Mouse (Mus musculus): ENCODE measurements around the gene Pard3b. TPM values are rescaled to one million over a fixed set of nuclear protein-coding genes. Genes with fewer than 3 reads are reported as not detected.

The Pard3b gene
- total RNA-seq, 1 experiment from 2014 or later: 1.6 TPM

DNA sequence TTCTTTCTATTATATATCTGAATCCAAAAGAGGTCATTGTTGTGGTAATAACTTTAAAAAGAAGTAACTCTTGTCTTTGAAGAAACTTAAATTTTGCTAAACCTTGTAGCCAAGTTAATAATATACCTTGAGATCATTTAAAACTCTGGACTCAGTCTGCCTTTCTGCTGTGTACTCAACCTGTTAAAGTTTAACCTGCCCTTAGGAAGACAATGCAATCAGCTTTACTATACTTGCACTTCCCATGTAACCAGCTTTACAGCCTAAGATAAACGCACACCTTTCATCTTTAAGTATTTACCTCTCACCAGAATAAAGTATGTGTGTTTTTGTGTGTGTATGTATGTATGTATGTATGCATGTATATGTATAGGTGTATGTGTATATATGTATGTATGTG lies 97.9 kb downstream of the Pard3b start:
- no peak for ATAC-seq (ENCODE audit: extremely low read depth, insufficient number of reproducible peaks, low FRiP score, poor library complexity, severe bottlenecking)

GRCm38 (mm10) chr1:61742831-61743230 lies 104.2 kb downstream of the Pard3b start:
- no peak for ATAC-seq (ENCODE audit: extremely low read depth, insufficient number of reproducible peaks, low FRiP score, poor library complexity, severe bottlenecking)

DNA sequence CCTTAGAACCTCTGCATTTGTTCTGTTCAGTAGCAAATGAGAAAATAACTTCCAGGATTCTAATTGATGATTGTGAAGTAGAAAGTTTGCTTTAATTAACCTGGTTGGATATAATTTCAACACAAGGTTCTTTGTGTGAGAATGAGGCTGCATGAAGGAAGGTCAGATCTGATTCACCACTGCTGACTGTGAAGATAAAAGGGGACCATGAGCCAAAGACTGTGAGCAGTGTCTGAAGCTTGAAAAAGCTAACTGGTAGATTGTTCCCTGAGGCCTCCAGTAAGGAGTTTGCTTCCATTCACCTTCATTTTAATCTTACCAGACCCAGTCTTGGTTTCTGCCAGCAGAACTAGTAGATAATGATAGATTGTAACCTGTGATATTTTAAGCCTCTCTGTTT lies 108.9 kb downstream of the Pard3b start:
- no peak for ATAC-seq (ENCODE audit: extremely low read depth, insufficient number of reproducible peaks, low FRiP score, poor library complexity, severe bottlenecking)

- ATAC-seq (ENCODE audit: extremely low read depth, insufficient number of reproducible peaks, low FRiP score, poor library complexity, severe bottlenecking): no peak
Observed at GRCm38 (mm10) chr1:61751008-61751407, 112.4 kb downstream of the Pard3b start.

DNA sequence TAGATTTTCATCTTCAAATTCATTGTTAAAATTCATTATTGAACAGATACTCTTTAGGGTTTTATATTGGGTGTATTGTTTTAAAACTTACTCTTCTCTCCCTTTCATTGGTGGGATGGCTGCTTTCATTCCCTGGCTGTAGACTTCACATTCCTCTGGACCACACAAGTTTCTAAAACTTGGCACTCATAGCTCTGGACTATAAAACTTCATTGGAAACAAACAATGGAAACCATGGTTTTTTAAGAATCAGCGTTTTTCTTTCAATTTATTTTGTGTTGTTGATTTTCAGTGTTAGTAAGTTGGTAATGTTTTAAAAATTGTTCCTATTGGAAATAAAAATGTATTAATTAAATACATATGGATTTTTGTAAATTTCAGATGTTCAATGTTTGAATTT lies 118.1 kb downstream of the Pard3b start:
- no peak for ATAC-seq (ENCODE audit: extremely low read depth, insufficient number of reproducible peaks, low FRiP score, poor library complexity, severe bottlenecking)

DNA sequence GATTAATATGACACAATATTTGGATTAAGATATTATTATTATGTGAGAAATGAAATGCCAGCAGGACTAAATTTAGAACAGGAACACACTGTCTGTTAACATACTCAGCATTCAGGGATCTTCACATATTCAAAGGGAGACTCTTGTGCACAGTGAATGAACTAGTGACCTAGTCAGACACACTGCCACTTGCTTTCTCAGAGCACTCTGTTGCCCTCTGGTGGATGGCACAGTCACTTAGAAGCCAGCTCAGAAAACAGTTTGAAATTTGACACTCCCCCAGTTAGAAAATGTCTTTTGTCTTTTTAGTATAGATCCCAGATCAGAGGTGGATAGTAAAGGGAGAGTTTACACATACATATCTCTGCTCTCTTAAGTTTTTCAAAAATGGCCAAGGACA lies 132.6 kb downstream of the Pard3b start:
- peak; percentile 70; the same call in 1 of the 2 replicates for ATAC-seq (ENCODE audit: extremely low read depth, insufficient number of reproducible peaks, low FRiP score, poor library complexity, severe bottlenecking)

DNA sequence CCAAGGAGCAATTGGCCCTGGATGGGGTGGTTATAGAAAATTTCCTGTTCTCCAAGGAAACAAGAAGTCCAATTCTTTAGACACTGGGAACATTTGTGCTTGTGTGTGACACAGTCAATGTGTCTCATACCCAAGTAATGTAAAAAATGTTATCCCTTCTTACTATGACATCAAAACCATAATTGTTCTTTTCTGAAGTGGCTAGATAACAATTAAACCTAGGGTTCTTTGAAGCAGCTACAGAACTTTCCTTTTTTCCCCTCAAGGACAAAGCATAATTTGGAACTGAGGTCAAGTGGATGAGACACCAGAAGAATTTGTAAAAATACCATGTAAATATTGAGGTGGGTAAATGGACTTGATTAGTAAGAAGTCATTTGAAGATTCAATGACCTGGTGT lies 140.1 kb downstream of the Pard3b start:
- ATAC-seq (ENCODE audit: extremely low read depth, insufficient number of reproducible peaks, low FRiP score, poor library complexity, severe bottlenecking): no peak

DNA sequence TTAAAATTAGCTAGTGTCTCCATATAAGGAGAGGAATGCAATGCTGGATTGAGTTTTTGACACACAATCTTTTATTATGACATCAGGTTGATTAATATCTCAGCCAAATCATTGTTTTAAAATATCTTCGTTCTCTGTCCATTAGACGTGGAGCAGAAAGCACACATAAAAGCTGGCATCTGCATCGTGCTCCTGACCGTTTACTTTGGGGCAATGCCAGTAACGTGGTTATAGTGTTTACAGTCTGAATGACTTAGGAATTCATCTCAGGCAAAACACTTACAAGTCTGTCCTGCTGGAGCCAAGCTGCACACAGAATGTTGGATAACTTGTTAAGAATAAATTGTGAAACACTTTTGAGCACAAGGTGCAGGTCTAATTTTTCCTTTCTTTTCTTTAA lies 141.3 kb downstream of the Pard3b start:
- no peak for ATAC-seq (ENCODE audit: extremely low read depth, insufficient number of reproducible peaks, low FRiP score, poor library complexity, severe bottlenecking)

DNA sequence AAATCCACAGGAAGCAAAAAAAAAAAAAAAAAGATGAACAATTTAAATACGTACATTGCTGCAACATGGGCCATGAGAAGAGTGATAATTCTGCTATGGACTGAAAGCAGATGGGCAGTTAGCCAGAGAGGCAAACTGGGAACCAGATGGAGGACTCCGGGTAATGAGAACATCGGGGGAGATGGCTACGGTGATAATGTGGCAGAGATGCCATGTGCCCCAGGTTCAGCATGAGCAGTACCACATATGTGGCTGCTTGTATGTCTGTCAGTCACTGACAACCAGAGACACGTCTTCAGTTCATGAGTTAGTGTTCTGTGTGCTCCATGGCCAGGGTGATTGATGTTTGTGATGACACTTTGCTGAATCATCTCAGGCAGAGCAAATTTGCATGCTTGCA lies 157.7 kb downstream of the Pard3b start:
- ATAC-seq (ENCODE audit: extremely low read depth, insufficient number of reproducible peaks, low FRiP score, poor library complexity, severe bottlenecking): no peak

- ATAC-seq (ENCODE audit: extremely low read depth, insufficient number of reproducible peaks, low FRiP score, poor library complexity, severe bottlenecking): no peak
Observed at GRCm38 (mm10) chr1:61820213-61820612, 181.6 kb downstream of the Pard3b start.

GRCm38 (mm10) chr1:61825560-61826191 lies 187.1 kb downstream of the Pard3b start:
- ATAC-seq (ENCODE audit: extremely low read depth, insufficient number of reproducible peaks, low FRiP score, poor library complexity, severe bottlenecking): no peak

- ATAC-seq (ENCODE audit: extremely low read depth, insufficient number of reproducible peaks, low FRiP score, poor library complexity, severe bottlenecking): no peak
Observed at GRCm38 (mm10) chr1:61837006-61837544, 198.5 kb downstream of the Pard3b start.

DNA sequence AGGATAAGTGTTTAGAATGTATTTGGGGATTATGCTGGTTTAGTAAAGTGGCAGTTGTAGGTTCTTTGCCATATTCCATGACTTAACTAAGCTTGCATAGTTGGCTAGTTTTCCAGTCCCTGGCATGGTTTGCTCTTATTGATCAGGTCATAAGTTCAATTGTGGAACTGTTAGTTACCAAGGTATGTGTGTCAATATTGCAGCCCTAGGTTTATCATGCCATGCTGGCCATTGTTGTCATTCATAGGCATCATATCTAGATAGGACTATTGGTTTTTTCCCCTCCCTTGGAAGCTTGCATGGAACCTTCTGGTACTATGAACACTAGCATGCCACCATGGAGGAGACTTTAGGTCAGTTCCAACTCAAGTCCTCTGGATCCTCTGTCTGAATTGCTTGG lies 208.0 kb downstream of the Pard3b start:
- no peak for ATAC-seq (ENCODE audit: extremely low read depth, insufficient number of reproducible peaks, low FRiP score, poor library complexity, severe bottlenecking)

- ATAC-seq (ENCODE audit: extremely low read depth, insufficient number of reproducible peaks, low FRiP score, poor library complexity, severe bottlenecking): no peak
Observed at GRCm38 (mm10) chr1:61849029-61849714, 210.5 kb downstream of the Pard3b start.

DNA sequence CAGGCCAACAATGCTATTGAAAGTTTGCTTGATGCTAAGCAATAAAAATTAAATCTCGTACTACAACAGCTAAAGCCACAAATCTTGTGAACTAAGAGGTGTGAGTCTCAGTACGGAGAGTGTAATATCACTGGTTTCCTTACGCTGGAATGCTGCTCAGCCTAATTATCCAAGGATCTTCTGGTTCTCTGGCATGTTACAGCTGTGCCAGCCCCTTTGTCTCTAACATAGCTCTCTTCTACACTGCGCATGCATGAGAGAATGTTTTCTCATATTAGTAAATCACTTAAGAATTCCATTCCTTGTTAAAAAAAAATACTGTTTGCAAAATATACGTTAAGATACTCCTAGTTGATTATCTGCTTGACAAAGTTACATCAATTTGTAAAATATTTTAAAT lies 211.8 kb downstream of the Pard3b start:
- ATAC-seq (ENCODE audit: extremely low read depth, insufficient number of reproducible peaks, low FRiP score, poor library complexity, severe bottlenecking): no peak

- ATAC-seq (ENCODE audit: extremely low read depth, insufficient number of reproducible peaks, low FRiP score, poor library complexity, severe bottlenecking): no peak
Observed at GRCm38 (mm10) chr1:61851176-61851575, 212.6 kb downstream of the Pard3b start.

DNA sequence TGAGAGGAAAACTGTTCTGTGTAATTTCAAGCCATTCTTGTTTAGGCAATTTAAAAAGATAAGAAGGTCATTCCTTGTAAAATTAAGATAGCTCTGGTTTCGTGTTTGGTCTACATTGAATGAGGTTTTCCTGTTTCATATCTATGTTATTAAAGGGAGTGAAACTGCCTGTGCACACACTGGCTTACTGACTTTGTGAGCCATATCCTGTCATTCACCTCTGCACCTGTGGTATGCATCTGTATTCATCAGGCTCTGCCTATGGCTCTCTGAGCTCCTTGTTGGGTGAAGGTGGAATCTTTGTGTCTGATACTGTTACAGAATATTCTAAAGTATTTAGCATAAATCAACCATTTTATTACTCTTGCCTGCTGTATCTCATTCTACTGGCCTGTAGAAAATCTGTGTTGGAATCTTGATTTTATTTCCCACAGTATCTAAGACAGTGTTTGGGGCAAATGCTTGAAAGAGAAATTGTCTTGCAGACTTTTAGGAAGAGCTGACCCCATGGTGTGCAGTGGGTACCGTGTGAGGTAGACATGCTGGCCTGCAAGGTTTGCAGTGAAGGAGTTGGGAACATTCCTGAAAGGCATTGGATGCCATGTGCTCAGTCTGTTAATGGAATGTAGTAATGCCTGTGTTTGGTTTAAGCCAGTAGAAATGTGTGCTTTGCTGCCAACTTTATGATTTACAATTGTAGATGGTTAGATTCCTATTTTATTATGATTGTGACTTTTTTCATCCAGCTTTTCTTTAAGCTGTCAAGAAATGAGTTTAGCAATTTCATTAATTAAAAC lies 228.9 kb downstream of the Pard3b start:
- no peak for ATAC-seq (ENCODE audit: extremely low read depth, insufficient number of reproducible peaks, low FRiP score, poor library complexity, severe bottlenecking)

DNA sequence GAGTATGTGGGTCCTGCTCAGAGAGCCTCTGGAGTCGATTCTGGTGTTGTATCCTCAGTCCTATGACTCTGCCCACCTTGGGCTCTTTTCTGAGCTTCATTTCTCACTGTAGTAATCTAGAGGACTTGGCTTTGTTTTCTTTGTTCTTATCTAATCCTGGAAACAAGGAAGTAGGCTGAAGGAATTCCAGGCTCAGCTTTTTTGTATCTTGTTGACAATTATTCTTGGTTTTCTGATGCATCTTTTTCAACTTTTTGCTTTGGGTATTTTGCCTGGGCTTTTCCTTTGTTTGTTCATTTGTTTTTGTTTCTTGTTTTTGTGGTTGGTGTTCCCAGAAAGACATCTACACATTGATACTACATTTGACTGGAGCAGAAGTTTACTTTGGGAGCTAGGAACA lies 236.3 kb downstream of the Pard3b start:
- no peak for ATAC-seq (ENCODE audit: extremely low read depth, insufficient number of reproducible peaks, low FRiP score, poor library complexity, severe bottlenecking)

DNA sequence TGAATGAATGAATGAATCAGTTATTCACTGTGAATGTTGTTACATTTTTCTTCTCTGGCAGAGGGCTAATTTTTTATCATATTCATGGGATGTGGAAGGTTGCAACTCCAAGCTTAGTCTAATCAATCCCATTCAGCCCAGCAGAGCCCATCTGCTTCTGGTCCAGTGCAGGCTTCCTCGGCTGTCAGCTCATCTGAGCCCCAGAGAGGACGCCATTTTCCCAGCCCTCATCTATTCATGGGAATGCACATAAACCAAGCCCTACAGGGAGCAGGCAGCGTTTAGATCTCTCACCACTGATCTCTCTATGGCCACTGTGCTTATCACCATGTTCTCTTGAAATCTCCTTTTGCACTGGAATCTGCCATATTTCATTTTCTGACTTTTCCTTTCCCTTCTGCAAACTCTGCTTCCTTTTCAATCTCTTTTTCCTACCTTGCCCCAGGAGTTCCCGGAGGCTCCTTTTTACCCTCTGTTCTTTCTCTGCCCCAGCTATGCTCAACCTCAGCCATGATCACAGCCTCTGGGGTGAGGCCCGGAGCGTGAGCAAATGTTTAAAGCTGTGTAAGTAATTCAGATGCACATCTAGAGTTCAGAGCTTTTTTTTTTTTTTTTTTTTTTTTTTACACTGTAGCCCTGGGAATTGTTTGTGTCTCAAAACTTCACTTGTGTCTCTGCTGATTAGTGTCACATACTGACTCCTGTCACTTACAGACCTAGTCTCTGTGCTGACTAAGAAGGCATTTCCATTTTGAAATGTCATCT lies 241.3 kb downstream of the Pard3b start:
- ATAC-seq (ENCODE audit: extremely low read depth, insufficient number of reproducible peaks, low FRiP score, poor library complexity, severe bottlenecking): no peak

Data from neutrophil, adult 5-6 weeks (primary cell).